Mouse (Mus musculus): ENCODE results near the gene Myh6. TPM values are rescaled to one million over a fixed set of nuclear protein-coding genes. Genes with fewer than 3 reads are reported as not detected.
A peak's percentile ranks its signal among the peaks of the same experiment; 100 is the strongest.

Myh6 gene
- total RNA-seq, 2 experiments from 2014 or later = 21,244 to 21,975 TPM

GRCm38 (mm10) chr14:54935904-54936830 lies 30.6 kb downstream of the Myh6 start, which contains the start of gene Cmtm5:
TSS of gene Cmtm5 (plus strand) at chr14:54936261.
- DNase-seq = peak in 1 of 2 experiments; percentile 7

- DNase-seq = no peak
Observed at GRCm38 (mm10) chr14:54932645-54933150, 34.0 kb downstream of the Myh6 start, which contains the start of gene Il25. TSS of gene Il25 (plus strand) at chr14:54932695.

- DNase-seq = peak in 1 of 2 experiments; percentile 10
Observed at GRCm38 (mm10) chr14:54930431-54930830, 36.3 kb downstream of the Myh6 start.

GRCm38 (mm10) chr14:54929801-54930200 lies 36.9 kb downstream of the Myh6 start:
- DNase-seq = peak in 1 of 2 experiments; percentile 10

- no peak for DNase-seq
Observed at GRCm38 (mm10) chr14:54927296-54927695, 39.4 kb downstream of the Myh6 start.

GRCm38 (mm10) chr14:54926401-54927158 lies 40.1 kb downstream of the Myh6 start:
- DNase-seq = peak; percentile 73 to 75

GRCm38 (mm10) chr14:54925349-54926342 lies 41.1 kb downstream of the Myh6 start, which contains the start of gene Efs:
TSS of gene Efs (minus strand) at chr14:54926126.
- peak; percentile 69 to 72 for DNase-seq

- peak; percentile 77 to 85 for DNase-seq
Observed at GRCm38 (mm10) chr14:54924641-54925348, 41.9 kb downstream of the Myh6 start.

GRCm38 (mm10) chr14:54920076-54920685 lies 46.5 kb downstream of the Myh6 start:
- DNase-seq = no peak

- no peak for DNase-seq
Observed at GRCm38 (mm10) chr14:54913343-54913742, 53.4 kb downstream of the Myh6 start.

- DNase-seq = peak; percentile 78 to 82
Observed at GRCm38 (mm10) chr14:54912886-54913285, 53.8 kb downstream of the Myh6 start, which contains the start of gene Slc22a17. TSS of gene Slc22a17 (minus strand) at chr14:54913132.

GRCm38 (mm10) chr14:54912109-54912850 lies 54.4 kb downstream of the Myh6 start:
- DNase-seq = no peak

GRCm38 (mm10) chr14:54908682-54909081 lies 58.0 kb downstream of the Myh6 start:
- no peak for DNase-seq

- DNase-seq = no peak
Observed at GRCm38 (mm10) chr14:54903641-54904040, 63.1 kb downstream of the Myh6 start.

- peak; percentile 77 to 87 for DNase-seq
Observed at GRCm38 (mm10) chr14:54900383-54900782, 66.3 kb downstream of the Myh6 start.

- DNase-seq = no peak
Observed at GRCm38 (mm10) chr14:54897445-54897844, 69.3 kb downstream of the Myh6 start.

GRCm38 (mm10) chr14:54894296-54895151 lies 72.2 kb downstream of the Myh6 start:
- DNase-seq = peak; percentile 75 to 79

GRCm38 (mm10) chr14:54893651-54894181 lies 73.0 kb downstream of the Myh6 start:
- peak; percentile 99 for DNase-seq
